Mouse (Mus musculus): ENCODE results near the gene Ets1.

GRCm38 (mm10) chr9:32746615-32747014 is 110.6 kb downstream of the Ets1 start:
- no peak for TF ChIP-seq POLR2A (IDR thresholded peaks at IDR 0.05; ENCODE audit: extremely low read depth, insufficient read depth, low read length)
- TF ChIP-seq CTCF (IDR thresholded peaks at IDR 0.05; ENCODE audit: extremely low read depth, insufficient read depth, low read length): no peak

All from cortical plate, adult 2 months (tissue).